Mouse (Mus musculus) adrenal gland, adult 10 weeks (tissue): ENCODE measurements around the gene Bend6. TPM values are rescaled to one million over a fixed set of nuclear protein-coding genes. Genes with fewer than 3 reads are reported as not detected.

Source experiments
- polyA plus RNA-seq: library from polyadenylated mRNA; stranded (reverse); fragments of 350-450 nt; fragmentation: Illumina TruSeq; extraction: RNeasy Lipid Tissue Mini Kit (QIAGEN cat#74804); gene quantifications from one replicate; pipeline ENCODE4 v1.2.3, GENCODE M21; 2014; ENCODE audit warnings: low read depth, low replicate concordance

Bend6 gene
- 2.0 TPM for polyA plus RNA-seq

GRCm38 (mm10) chr1:33907421-33908190 lies at the start of gene Bend6:
TSS of gene Bend6 (minus strand) at chr1:33907816.

GRCm38 (mm10) chr1:33908191-33908962 lies 761 bp upstream of the Bend6 start, which contains the start of gene Dst:
TSS of gene Dst (plus strand) at chr1:33908225.

GRCm38 (mm10) chr1:33813868-33814794 lies 93.5 kb downstream of the Bend6 start, which contains the start of gene Zfp451:
TSS of gene Zfp451 (minus strand) at chr1:33814595.

Other genes starting within 250 kb of the Bend6 start
- gene Prim2, start 238.0 kb downstream of the Bend6 start, polyA plus RNA-seq: 6.9 TPM
- 14.1 TPM for gene Rab23, start 187.9 kb downstream of the Bend6 start, polyA plus RNA-seq
- gene Bag2, start 150.0 kb downstream of the Bend6 start, polyA plus RNA-seq: 28.7 TPM
- gene Zfp451, start 93.2 kb downstream of the Bend6 start, polyA plus RNA-seq: 72.9 TPM
- gene Dst, start 409 bp upstream of the Bend6 start, polyA plus RNA-seq: 51.6 TPM